Mouse (Mus musculus) brain, adult 2 months (tissue): ENCODE data around the gene Atpif1.
"Not testable (repeated sequence)": the region's sequence is repeated elsewhere in the genome, so short reads cannot be mapped to it uniquely, and the experiment has no call there.

ENCODE experiments used
- DNase-seq: peaks from one replicate; pipeline ENCODE4 v3.0.0; 2011; ENCODE audit warnings: low read depth, low spot score

Gene Atpif1

DNA sequence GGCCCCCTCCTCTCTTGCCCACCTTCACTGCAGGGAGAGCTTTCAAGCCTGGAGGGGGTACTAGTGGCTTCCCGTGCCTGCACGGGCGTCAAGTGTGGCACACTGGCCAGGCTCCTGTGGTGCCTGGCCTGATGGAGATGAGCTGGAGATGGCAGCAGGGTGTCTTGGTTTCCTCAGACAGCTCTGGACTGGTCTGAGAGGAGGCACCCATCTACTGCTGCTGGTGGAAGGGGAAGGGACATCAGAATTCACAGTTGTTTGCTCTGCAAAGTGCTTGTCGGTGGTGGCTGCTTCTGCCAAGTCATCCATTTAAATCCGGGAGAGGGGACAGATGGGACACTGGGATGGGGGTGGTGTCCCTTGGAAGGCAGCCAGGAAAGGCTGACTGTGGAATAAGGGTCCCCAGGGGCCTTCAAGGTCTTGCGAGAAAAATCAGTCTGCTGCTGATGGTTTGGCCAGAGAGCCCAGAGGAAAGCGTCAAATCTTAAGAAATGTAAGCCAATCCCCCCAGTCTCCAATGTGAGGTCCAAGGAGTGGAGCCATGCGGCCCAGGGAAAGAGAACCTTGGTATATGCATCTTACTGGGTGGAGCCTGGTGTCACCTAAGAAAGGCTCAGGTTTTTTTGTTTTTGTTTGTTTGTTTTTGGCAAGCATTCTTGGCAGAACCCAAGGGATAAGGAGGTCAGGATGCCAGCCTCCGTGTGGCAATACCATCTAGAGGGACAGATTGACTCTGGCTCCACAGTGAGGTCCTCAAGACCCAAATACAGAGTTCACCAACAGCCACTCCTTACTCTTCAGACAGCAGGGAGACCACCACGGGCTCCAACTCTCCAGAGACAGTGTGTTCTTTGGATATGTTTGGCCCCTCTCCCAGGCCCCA lies 41.0 kb downstream of the Atpif1 start:
- peak; percentile 18 for DNase-seq

DNA sequence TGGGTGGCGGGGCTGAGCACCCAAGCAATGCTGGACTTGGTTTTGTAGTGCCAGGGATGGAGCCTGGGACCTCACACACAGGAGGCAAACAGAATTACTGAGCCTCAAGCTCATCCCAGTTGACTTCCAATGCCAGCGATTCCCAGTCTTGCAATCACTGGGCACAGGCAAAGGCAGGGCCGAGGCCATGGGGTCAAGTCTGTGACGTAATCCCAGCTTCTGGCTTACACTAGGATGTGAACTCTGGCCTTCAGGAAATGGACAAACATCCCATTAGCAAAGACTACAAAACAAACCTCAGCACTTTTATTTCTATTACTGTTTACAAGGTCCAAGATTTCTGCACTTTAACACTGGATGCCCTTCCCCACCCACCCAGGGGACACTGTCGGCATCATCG lies 41.7 kb downstream of the Atpif1 start:
- no peak for DNase-seq

- no peak for DNase-seq
Observed at GRCm38 (mm10) chr4:132491057-132491456, 42.4 kb downstream of the Atpif1 start.

GRCm38 (mm10) chr4:132490273-132491010 lies 43.0 kb downstream of the Atpif1 start:
- no peak for DNase-seq

DNA sequence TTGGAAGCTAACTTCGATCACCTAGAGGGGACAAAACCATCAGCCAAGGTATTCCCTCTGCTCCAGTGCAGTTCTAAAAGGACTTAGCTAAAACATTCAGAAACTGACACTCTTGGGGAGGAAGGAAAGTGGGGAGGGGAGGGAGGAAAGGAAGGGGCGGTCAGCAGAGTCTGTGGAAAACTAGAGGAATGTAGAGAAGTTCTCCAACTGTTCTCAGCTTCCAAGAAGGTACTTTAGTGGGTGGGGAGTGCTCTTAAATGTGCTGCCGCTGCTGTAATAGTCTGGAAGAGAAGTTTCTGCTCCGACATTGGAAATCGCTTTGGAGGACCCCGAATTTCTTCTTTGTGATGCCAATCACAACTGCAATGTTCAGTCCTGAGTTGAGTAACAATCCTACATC lies 44.5 kb downstream of the Atpif1 start:
- DNase-seq: no peak

- no peak for DNase-seq
Observed at GRCm38 (mm10) chr4:132488521-132488920, 44.9 kb downstream of the Atpif1 start.

- no peak for DNase-seq
Observed at GRCm38 (mm10) chr4:132484820-132485219, 48.6 kb downstream of the Atpif1 start.

DNA sequence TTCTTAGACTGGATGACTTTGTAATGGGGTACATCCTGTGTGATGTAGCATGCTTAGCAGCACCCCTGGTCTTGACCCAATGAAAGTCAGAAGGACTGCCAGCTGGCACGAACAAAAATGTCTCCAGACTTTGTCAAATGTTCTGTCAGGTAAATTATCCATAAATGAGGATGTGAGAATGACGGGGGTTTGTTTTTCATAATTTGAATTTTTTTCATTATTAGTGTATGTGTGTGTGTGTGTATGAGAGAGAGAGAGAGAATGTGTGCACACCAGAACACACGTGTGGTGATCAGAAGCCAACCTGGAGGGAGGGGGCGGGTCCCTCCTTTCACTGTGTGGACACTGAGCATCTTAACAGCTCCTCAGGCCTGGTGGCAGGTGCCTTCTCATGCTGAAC lies 49.2 kb downstream of the Atpif1 start:
- DNase-seq: no peak

DNA sequence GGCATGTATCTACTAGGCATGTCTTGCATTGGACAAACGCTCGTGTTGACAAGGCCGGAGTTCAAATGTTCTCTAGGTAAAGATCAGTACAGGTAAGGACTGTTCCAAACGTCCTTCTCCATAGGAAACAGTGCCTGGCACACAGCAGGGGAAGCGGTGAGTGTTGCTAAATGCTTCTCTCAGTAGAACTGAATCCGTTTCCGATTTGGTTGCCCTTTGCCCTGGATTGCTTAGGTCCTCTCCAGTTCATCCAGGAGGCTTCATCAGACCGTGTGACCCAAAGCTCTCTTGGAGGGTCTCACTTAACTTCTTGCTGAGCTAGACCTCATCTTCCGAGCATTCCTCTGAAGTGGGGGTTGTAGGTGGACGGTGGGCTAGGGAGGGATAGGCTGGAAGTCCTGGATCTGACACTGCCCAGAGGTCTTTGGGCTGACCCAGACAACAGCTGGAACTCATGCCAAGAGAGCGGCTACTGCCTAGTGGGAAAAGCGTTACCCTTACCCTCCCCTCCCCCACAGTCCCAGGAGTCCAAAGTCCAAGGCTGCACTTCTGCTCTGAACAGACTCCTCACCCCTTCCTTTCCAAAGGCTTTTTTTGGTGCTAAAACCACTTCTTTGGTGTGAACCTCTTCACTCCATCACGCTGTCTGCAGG lies 50.4 kb downstream of the Atpif1 start:
- DNase-seq: no peak

DNA sequence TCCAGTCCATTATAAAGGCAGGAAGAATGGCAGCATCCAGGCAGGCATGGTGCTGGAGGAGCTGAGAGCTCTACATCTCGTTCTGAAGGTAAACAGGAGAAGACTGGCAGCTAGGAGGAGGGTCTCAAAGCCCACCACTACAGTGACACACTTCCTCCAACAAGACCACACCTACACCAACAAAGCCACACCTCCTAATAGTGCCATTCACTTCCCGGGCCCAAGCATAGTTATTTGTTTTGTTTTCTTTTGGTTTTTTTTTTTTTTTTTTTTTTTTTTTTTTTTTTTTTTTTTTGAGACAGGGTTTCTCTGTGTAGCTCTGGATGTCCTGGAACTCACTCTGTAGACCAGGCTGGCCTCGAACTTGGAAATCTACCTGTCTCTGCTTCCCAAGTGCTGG lies 51.4 kb downstream of the Atpif1 start:
- not testable (repeated sequence) for DNase-seq
